8 mouse cellular contexts compared by ENCODE assay signal in the genomic region with DNA sequence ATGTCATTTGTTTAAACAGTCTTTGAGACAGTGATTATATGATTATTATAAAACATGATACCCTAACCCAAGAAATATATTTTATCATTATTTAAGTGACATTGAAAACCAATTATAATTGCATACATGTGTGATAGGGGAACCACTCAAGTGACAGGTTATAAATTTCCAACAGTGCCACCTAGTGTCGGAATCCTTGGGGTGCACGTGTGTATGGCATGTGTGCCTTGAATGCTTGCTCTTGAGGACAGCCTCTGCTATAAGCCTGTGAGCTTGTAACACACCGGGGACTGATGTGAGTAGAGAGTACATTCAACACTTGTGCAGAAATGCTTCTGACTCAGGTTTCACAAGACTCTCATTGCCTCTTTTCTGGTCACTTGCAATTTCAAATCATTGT.
A peak's percentile ranks its signal among the peaks of the same experiment; 100 is the strongest.
DNase-seq lines count a peak whose midpoint lies in the region; ATAC-seq and TF ChIP-seq lines count a peak whose summit lies in the region.

No protein-coding gene starts in this region.

- peak; percentile 71 for DNase-seq in urinary bladder, postnatal 14 days (ENCODE audit: low spot score)
- DNase-seq in urinary bladder, postnatal 10 days (ENCODE audit: low spot score) = no peak
- peak; percentile 17 for DNase-seq in cerebellum, adult 9-11 months
- DNase-seq in frontal cortex, postnatal 14 days (ENCODE audit: low spot score in 2 of 2) = peak; percentile 27 to 40
- DNase-seq in kidney, postnatal 10 days = peak; percentile 65
- peak; percentile 75 for DNase-seq in limb, embryonic 14.5 days (ENCODE audit: low spot score)
- DNase-seq in naive thymus-derived CD4-positive, alpha-beta T cell, adult 2 months (ENCODE audit: low read depth) = peak; percentile 1
- peak; percentile 33 for DNase-seq in thymus, postnatal 14 days

- no peak overlapping the region for H3K4me3 ChIP-seq in limb, embryonic 14.5 days (replicated peaks; ENCODE audit: low read length)

- 17% methylated on average over 3 of the region's 3 CpGs for WGBS in limb, embryonic 14.5 days

- no peak overlapping the region for H3K27ac ChIP-seq in limb, embryonic 14.5 days (replicated peaks; ENCODE audit: low read depth, low read length)

- no peak overlapping the region for H3K9ac ChIP-seq in limb, embryonic 14.5 days (ENCODE audit: low read depth, low read length, severe bottlenecking)

- no peak overlapping the region for H3K4me2 ChIP-seq in limb, embryonic 14.5 days (replicated peaks; ENCODE audit: low read depth, low read length, severe bottlenecking)

- no peaks in the 10 kb centered on the region for H3K36me3 ChIP-seq in limb, embryonic 14.5 days (ENCODE audit: control insufficient read depth, insufficient read depth, low read length)

- H3K27me3 ChIP-seq in limb, embryonic 14.5 days (ENCODE audit: control insufficient read depth, insufficient read depth, low read length) = no peaks in the 10 kb centered on the region

- H3K9me3 ChIP-seq in limb, embryonic 14.5 days (ENCODE audit: control insufficient read depth, low read length) = no peaks in the 10 kb centered on the region

- ATAC-seq in limb, embryonic 14.5 days (ENCODE audit: low FRiP score, low read depth) = peak; percentile 63; the same call in 1 of the 2 replicates

- no peak for TF ChIP-seq POLR2A in limb, embryonic 14.5 days (IDR thresholded peaks at IDR 0.05; ENCODE audit: borderline replicate concordance, extremely low read depth, insufficient read depth, insufficient read length)

- H3K4me1 ChIP-seq in limb, embryonic 14.5 days (ENCODE audit: control insufficient read depth, insufficient read depth, low read length) = no peaks in the 10 kb centered on the region
